Mouse (Mus musculus): ENCODE measurements at regions not wholly inside any gene's neighbourhood (a gene's known extent, or its start where the extent isn't known, plus 50 kb on each side); places are given as distances from the start of the nearest gene placed in this dataset.

DNA sequence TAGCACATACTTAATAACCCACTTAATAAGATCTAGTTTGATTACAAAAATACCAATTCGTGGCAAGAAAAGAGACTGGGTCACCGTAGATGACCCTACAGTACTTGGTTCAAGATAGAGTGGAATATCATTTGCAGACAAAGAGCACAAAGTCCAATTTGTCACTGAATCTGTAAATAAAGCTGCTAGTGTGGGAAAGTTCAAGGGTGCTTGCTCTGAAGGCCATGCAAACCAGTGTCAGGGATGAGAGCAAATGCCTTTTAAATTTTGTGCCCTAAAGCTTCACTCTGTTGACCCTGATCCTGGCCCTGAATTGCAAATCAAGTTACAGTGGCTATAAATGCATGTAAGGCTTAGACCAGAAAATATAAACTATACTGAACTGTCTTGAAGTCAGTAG is 113.1 kb downstream of the Cd55b start:
- H3K9me3 ChIP-seq (replicated peaks), result no peaks in the 10 kb centered on the region
- H3K4me1 ChIP-seq, result 0 out of 2 replicates have a peak, but pooled peaks cover 2% of the 10 kb centered on the region
- 78% methylated on average over 2 of the region's 2 CpGs for WGBS
- H3K4me3 ChIP-seq, result no peak overlapping the region
- no peaks in the 10 kb centered on the region for H3K36me3 ChIP-seq
- no peak overlapping the region for H3K27ac ChIP-seq (replicated peaks)
- no peaks in the 10 kb centered on the region for H3K27me3 ChIP-seq (ENCODE audit: low read depth, poor library complexity, severe bottlenecking)
- DNase-seq (ENCODE audit: low spot score), result no peak

DNA sequence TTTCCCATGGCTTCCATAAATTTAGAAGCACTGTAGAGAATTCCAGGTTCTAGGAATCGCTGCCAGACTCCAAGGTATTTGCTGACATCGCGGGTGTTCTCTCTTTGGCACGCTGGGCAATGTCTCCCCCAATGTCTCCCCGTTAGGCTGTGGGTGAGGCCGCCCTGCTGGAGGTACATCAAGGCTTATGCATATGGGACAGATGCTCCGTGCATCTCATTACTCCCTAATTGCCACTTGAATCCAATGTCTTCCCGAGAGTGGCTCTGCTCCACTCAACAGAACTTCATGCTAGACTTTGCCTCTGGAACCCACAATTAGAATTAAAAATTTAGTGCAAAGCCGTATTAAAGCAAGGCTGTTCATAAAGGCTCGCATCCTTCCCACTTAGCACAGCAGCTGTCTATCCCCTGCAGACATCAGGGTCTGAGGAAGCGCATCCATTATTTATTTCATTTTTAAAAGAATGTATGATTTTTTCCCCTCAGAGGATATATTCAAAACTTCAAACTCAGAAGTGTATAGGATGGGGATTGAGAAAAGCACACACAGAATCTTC is 120.9 kb downstream of the Cd55b start:
- no peak for DNase-seq (ENCODE audit: low spot score)
- no peaks in the 10 kb centered on the region for H3K27me3 ChIP-seq (ENCODE audit: low read depth, poor library complexity, severe bottlenecking)
- H3K9me3 ChIP-seq (replicated peaks), result no peaks in the 10 kb centered on the region
- no peaks in the 10 kb centered on the region for H3K36me3 ChIP-seq
- WGBS, result 54% methylated on average over 11 of the region's 11 CpGs
- peaks cover 28% of the 10 kb centered on the region for H3K4me1 ChIP-seq
- no peak overlapping the region for H3K4me3 ChIP-seq
- no peak overlapping the region for H3K27ac ChIP-seq (replicated peaks)

DNA sequence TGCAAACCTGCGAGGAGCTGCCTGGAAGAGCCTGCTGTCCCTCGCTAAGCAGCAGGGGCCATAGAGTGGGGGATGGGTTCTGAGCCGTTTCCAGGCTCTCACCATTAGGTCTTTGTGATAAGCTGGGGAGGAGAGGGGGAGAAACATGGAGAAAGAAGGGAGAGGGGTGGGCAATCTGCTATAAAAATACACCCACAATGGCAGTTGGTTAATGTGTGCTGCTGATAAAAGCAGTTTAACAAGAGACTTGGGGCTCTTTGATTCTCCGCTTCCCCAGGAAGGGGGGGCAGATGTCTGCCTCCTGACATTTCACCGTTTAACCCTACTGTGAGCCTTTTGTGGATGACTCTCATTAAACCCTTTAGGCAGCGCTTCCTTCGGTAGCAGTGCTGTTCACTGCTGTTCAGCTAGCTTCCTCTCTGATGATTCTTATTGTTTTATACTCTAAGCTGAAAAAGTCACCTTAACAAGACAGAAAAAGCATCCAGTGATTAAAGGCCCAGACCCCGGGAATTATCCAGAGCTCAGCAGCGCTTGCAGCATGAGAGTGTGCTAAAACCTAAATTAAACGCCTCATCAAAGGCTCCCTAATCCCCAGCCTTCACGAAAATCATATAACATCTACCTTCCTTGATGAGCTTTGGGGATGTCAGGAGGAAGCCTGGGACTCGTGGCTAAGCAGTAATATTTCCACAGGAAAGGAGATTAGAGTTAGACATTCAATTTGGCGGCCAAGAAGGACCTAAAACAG is 122.6 kb downstream of the Cd55b start:
- Histone ChIP-seq H3K9me3 (replicated peaks) (no peaks in the 10 kb centered on the region), H3K4me1 (peaks cover 28% of the 10 kb centered on the region), H3K27ac (replicated peaks) (peak overlapping the region; percentile 88), H3K27me3 (ENCODE audit: low read depth, poor library complexity, severe bottlenecking) (no peaks in the 10 kb centered on the region), H3K36me3 (no peaks in the 10 kb centered on the region), H3K4me3 (peak overlapping the region; percentile 37)
- WGBS, result 2% methylated on average over 13 of the region's 13 CpGs
- DNase-seq (ENCODE audit: low spot score), result peak; percentile 77

DNA sequence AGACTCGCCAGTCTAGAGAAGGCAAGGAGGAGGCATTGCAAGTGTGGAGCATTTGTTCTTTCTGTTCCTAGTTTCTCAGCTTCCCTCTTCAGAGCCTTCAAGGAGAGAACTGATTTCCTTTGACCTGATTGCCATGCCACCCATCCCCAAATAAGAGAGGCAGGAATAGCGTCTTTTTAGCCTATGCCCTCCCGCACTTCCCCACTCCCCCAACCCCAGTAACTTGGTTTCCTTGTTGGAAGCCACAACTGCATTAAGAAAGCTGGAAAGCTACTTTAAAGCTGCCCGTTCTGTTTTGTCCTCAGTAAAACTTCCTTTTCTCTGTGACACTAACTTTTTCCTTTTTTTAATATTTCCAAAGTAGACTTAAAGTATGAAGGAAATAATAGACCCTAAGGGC is 123.2 kb downstream of the Cd55b start:
- WGBS, result 6% methylated on average over 4 of the region's 4 CpGs
- no peaks in the 10 kb centered on the region for H3K36me3 ChIP-seq
- H3K27me3 ChIP-seq (ENCODE audit: low read depth, poor library complexity, severe bottlenecking), result no peaks in the 10 kb centered on the region
- peak; percentile 35 for DNase-seq (ENCODE audit: low spot score)
- no peaks in the 10 kb centered on the region for H3K9me3 ChIP-seq (replicated peaks)
- H3K4me3 ChIP-seq, result peak overlapping the region; percentile 37
- peaks cover 28% of the 10 kb centered on the region for H3K4me1 ChIP-seq
- H3K27ac ChIP-seq (replicated peaks), result peak overlapping the region; percentile 88

DNA sequence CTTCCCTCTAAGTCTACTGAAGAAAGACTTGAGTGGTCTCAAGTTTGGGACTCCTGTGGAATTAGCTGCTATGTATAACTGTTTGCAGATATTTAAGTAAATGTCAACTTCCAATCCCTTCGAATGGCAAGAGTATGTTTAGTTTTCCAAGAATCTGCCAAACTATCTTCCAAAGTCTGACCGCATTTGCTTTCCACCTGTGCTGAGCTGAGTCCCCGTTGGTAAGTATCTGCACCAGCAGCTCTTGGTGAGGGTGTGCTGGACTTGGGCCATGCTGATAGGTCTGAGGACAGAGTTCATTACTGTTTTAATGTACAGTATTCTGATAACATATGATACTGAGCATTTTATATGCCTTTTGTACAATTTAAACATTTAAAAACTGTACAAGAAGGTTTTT is 123.7 kb downstream of the Cd55b start:
- Histone ChIP-seq H3K9me3 (replicated peaks) (no peaks in the 10 kb centered on the region), H3K4me1 (peaks cover 28% of the 10 kb centered on the region), H3K4me3 (no peak overlapping the region), H3K27ac (replicated peaks) (peak overlapping the region; percentile 88; the same call in 1 of the 2 replicates), H3K36me3 (no peaks in the 10 kb centered on the region), H3K27me3 (ENCODE audit: low read depth, poor library complexity, severe bottlenecking) (no peaks in the 10 kb centered on the region)
- DNase-seq (ENCODE audit: low spot score), result no peak
- 71% methylated on average over 3 of the region's 3 CpGs for WGBS

DNA sequence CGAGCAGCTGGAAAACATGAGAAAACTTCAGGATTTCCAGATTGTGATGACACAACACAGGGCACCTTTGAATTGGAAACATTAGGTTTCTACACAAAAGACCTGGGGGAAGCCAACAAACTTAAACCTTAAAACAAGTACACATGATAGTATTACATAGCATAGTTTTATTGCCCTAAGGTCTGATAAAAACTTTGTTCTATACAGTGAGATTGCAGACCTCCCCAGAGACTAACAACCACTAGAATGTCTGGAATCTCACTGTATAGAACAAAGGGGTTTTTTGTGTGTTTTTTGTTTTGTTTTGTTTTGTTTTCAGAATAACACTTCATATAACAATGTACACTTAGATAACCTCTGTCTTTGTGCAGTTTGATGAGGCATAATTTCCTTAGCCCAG is 124.2 kb downstream of the Cd55b start:
- DNase-seq (ENCODE audit: low spot score), result no peak
- no peak overlapping the region for H3K27ac ChIP-seq (replicated peaks)
- no peak overlapping the region for H3K4me3 ChIP-seq
- H3K9me3 ChIP-seq (replicated peaks), result no peaks in the 10 kb centered on the region
- H3K27me3 ChIP-seq (ENCODE audit: low read depth, poor library complexity, severe bottlenecking), result no peaks in the 10 kb centered on the region
- no peaks in the 10 kb centered on the region for H3K36me3 ChIP-seq
- peaks cover 28% of the 10 kb centered on the region for H3K4me1 ChIP-seq
- 84% methylated on average over 1 of the region's 1 CpGs for WGBS

- H3K27me3 ChIP-seq (ENCODE audit: low read depth, poor library complexity, severe bottlenecking), result no peaks in the 10 kb centered on the region
- WGBS, result 61% methylated on average over 2 of the region's 2 CpGs
- H3K9me3 ChIP-seq (replicated peaks), result no peaks in the 10 kb centered on the region
- H3K27ac ChIP-seq (replicated peaks), result no peak overlapping the region
- DNase-seq (ENCODE audit: low spot score), result no peak
- no peak overlapping the region for H3K4me3 ChIP-seq
- H3K36me3 ChIP-seq, result no peaks in the 10 kb centered on the region
- peaks cover 28% of the 10 kb centered on the region for H3K4me1 ChIP-seq
These were observed 125.3 kb downstream of the Cd55b start for GRCm38 (mm10) chr1:130297471-130297870.

- Histone ChIP-seq H3K4me3 (no peak overlapping the region), H3K36me3 (no peaks in the 10 kb centered on the region), H3K27ac (replicated peaks) (no peak overlapping the region), H3K4me1 (no peaks in the 10 kb centered on the region), H3K27me3 (ENCODE audit: low read depth, poor library complexity, severe bottlenecking) (no peaks in the 10 kb centered on the region), H3K9me3 (replicated peaks) (no peaks in the 10 kb centered on the region)
- DNase-seq (ENCODE audit: low spot score), result no peak
- WGBS, result 91% methylated on average over 6 of the region's 6 CpGs
These were observed 136.9 kb downstream of the Cd55b start for GRCm38 (mm10) chr1:130285882-130286281.

- Histone ChIP-seq H3K36me3 (no peaks in the 10 kb centered on the region), H3K27ac (replicated peaks) (no peak overlapping the region), H3K27me3 (ENCODE audit: low read depth, poor library complexity, severe bottlenecking) (no peaks in the 10 kb centered on the region), H3K4me3 (no peak overlapping the region), H3K4me1 (no peaks in the 10 kb centered on the region), H3K9me3 (replicated peaks) (0 out of 2 replicates have a peak, but pooled peaks cover 4% of the 10 kb centered on the region)
- DNase-seq (ENCODE audit: low spot score), result no peak
- WGBS, result 78% methylated on average over 3 of the region's 3 CpGs
These were observed 140.7 kb downstream of the Cd55b start for GRCm38 (mm10) chr1:130282153-130282552.

- Histone ChIP-seq H3K4me3 (no peak overlapping the region), H3K36me3 (no peaks in the 10 kb centered on the region), H3K27ac (replicated peaks) (no peak overlapping the region), H3K4me1 (no peaks in the 10 kb centered on the region), H3K9me3 (replicated peaks) (0 out of 2 replicates have a peak, but pooled peaks cover 4% of the 10 kb centered on the region), H3K27me3 (ENCODE audit: low read depth, poor library complexity, severe bottlenecking) (no peaks in the 10 kb centered on the region)
- DNase-seq (ENCODE audit: low spot score), result no peak
These were observed 143.6 kb downstream of the Cd55b start for GRCm38 (mm10) chr1:130279180-130279579.

GRCm38 (mm10) chr1:130278000-130278536 is 144.7 kb downstream of the Cd55b start:
- no peaks in the 10 kb centered on the region for H3K36me3 ChIP-seq
- H3K9me3 ChIP-seq (replicated peaks), result 0 out of 2 replicates have a peak, but pooled peaks cover 4% of the 10 kb centered on the region
- DNase-seq (ENCODE audit: low spot score), result no peak
- no peak overlapping the region for H3K27ac ChIP-seq (replicated peaks)
- H3K27me3 ChIP-seq (ENCODE audit: low read depth, poor library complexity, severe bottlenecking), result no peaks in the 10 kb centered on the region
- no peak overlapping the region for H3K4me3 ChIP-seq
- no peaks in the 10 kb centered on the region for H3K4me1 ChIP-seq

- DNase-seq (ENCODE audit: low spot score), result no peak
- Histone ChIP-seq H3K4me3 (no peak overlapping the region), H3K27ac (replicated peaks) (no peak overlapping the region), H3K9me3 (replicated peaks) (0 out of 2 replicates have a peak, but pooled peaks cover 4% of the 10 kb centered on the region), H3K4me1 (no peaks in the 10 kb centered on the region), H3K27me3 (ENCODE audit: low read depth, poor library complexity, severe bottlenecking) (no peaks in the 10 kb centered on the region), H3K36me3 (no peaks in the 10 kb centered on the region)
- WGBS, result 72% methylated on average over 3 of the region's 3 CpGs
These were observed 145.9 kb downstream of the Cd55b start for GRCm38 (mm10) chr1:130276885-130277284.

DNA sequence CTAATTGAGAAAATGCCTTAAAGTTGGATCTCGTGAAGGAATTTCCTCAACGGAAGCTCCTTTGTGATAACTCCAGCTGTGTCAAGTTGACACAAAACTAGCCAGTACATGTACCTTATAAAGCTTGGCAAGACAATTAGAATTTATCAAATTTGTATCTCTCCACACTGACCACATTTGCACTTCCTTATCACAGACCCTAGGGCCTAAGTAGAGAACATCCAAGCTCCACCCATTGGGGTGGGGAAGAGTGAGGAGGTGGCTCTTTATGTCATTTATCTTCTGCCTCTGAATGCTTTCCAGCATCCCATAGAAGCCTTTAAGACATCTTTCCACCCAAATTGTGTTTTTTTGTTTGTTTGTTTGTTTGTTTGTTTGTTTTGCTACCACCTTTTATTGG is 146.8 kb downstream of the Cd55b start:
- DNase-seq (ENCODE audit: low spot score), result no peak
- WGBS, result 80% methylated on average over 2 of the region's 2 CpGs
- H3K4me1 ChIP-seq, result no peaks in the 10 kb centered on the region
- no peaks in the 10 kb centered on the region for H3K36me3 ChIP-seq
- H3K4me3 ChIP-seq, result no peak overlapping the region
- H3K9me3 ChIP-seq (replicated peaks), result 0 out of 2 replicates have a peak, but pooled peaks cover 4% of the 10 kb centered on the region
- no peaks in the 10 kb centered on the region for H3K27me3 ChIP-seq (ENCODE audit: low read depth, poor library complexity, severe bottlenecking)
- H3K27ac ChIP-seq (replicated peaks), result no peak overlapping the region

All from midbrain, embryonic 10.5 days (tissue).